Mouse (Mus musculus): ENCODE measurements around the gene Rab38.

GRCm38 (mm10) chr7:88406466-88406865 is 23.6 kb upstream of the Rab38 start:
- TF ChIP-seq CTCF (IDR thresholded peaks at IDR 0.05; ENCODE audit: extremely low read depth, insufficient read depth, low read length), result no peak
- no peak for TF ChIP-seq POLR2A (IDR thresholded peaks at IDR 0.05; ENCODE audit: extremely low read depth, insufficient read depth, low read length)

Data from cortical plate, adult 2 months (tissue).